Mouse (Mus musculus) megakaryocyte, adult 5-6 weeks (primary cell): ENCODE data around the gene Ssbp1. TPM values are rescaled to one million over a fixed set of nuclear protein-coding genes. Genes with fewer than 3 reads are reported as not detected.

Source experiments
- ATAC-seq: 2 replicates; pipeline ENCODE4 v1.8.0; 2016; ENCODE audit warnings: mild to moderate bottlenecking, inconsistent platforms; ENCODE audit not compliant: poor library complexity, severe bottlenecking
- total RNA-seq, 2 experiments: library from RNA; stranded (forward) in 1 of 2; stranded (reverse) in 1 of 2; fragments of 153-499, 151-499 nt in 1 of 2; fragments of 221-1000, 200-1000 nt in 1 of 2; gene quantifications; 2 replicates each; pipeline versions ENCODE4 v1.2.3 to v1.2.4; 2015 to 2017

The Ssbp1 gene
- total RNA-seq, 2 experiments from 2014 or later, result 63.2 to 94.8 TPM

GRCm38 (mm10) chr6:40454436-40455041, 16.6 kb upstream of the Ssbp1 start:
- ATAC-seq, result peak; percentile 74

DNA sequence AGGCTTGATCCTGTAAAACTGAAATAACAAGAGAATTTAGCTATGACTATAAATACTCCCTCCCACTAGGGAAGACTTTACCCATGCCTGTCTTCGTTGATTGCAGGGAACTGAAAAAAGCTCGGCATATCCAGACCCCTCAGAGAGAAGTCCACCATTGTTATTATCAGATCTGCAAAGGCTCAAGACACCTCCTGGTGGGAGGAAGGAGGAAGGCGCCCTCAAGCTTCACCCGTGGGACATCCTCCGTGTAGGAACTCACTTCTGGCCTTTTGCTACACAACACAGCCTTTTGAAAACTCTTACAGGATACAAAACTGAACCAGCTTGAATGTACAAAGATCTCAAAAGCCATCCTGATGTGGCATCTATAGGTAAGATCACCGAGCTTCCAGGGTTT, 5.4 kb upstream of the Ssbp1 start:
- peak; percentile 79 for ATAC-seq

DNA sequence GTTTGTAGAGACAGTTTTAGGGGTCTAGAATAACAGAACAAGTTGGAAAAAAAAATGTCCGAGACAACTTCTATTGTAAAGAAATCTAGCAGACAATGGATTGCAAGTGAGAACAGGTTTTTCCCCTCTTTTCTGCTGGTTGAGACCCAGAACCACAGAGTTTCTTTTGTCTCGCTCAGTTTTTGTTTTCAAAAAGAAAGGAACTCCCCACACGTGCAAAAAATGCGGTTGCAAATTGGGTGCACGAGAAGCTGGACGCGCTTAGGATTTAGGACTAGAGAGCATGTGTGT, 513 bp downstream of the Ssbp1 start:
- ATAC-seq, result no peak

DNA sequence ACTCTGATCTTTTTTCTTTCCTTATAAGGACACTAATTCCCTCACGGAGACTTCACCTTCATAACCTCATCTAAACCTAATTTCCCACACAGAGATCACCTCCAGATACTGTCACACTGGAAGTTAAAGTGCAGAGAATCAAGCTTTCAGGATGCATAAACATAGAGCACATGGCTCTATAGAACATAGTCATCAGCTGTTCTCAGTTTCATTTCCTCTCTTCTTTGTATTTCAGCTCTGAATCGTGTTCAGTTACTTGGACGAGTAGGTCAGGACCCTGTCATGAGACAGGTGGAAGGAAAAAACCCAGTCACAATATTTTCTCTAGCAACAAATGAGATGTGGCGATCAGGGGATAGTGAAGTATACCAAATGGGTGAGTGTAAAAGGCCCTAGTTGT, 5.0 kb downstream of the Ssbp1 start:
- 0 out of 2 replicates have a peak, but pooled peaks have one; percentile 20 for ATAC-seq

DNA sequence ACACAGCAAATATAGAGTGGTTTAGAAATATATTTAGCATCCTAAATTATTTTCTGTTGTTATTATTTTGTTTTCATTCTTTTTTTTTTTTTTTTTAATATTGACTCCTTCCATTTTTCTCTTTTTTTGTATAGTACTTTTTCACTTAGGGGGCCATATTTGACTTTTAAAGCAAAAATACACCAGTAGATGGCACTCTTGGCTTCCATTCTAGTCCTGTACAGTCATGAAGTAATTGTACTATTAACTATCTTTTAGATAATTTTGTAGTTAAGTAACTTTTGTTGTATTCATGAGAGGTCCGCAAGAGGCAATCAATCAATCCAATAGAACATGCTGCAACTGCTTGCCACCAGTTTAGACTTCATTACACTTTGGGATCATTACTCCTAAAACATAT, 8.6 kb downstream of the Ssbp1 start:
- peak; percentile 68 for ATAC-seq

DNA sequence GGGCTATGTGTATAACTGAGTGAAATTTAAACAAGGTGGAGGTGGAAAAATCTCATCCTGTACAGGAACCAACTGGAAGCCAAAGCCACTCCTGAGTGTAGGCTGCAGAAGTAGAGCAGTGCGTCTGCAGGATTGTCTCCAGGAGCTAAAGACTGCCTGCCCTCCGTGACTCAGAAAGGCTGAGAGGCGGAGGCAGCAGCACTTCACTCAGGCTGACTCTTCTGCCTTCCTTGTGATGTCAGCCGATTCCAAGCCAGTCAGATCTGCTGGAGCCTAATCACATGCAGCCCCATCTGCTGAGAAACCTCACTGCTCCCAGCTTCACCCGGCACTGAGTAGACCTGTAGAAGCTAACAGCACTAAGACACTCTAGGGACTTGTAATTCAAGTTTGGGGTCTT, 11.2 kb downstream of the Ssbp1 start:
- no peak for ATAC-seq

DNA sequence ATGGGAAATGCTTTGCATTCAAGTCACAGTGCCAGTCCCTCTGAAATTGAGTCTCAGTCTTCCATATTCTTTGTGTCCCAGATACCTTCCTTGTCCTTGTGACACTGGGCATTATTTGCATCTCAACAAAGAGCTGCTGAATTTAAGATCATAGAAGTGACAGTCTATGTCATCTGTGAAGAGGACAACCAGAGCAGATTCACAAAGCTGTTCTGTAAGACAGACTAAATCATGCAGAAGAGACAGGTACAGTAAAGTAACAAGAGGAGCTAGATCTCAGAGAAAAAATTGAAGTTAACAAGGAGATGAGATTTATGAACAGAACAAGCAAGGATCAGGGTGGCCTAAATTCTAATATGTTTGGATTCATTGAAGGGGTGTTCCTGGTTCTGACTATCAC, 19.8 kb downstream of the Ssbp1 start, which contains the start of gene Tas2r137:
TSS of gene Tas2r137 (plus strand) at position 301 of the 400 bp plus-strand sequence.
- ATAC-seq, result no peak

DNA sequence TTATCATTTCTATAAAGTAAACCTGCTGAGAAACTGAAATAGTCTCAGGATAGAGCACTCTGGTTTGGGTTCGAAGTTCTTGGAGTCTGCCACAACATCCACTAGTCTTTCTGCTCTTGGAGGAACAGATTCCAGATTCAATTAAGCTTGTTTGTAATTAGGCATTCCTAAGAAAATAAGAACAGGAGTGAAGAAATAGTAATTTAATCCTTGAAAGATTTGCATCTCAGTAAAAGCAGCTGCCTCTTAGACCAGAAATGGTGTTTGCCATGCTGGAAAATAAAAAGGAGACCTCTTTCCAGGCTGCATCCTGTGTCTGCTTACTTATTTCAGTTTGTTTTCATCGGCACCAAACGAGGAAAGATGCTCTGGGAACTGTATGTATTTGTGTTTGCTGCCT, 22.1 kb downstream of the Ssbp1 start, which contains the start of gene Tas2r108:
TSS of gene Tas2r108 (plus strand) at position 301 of the 400 bp plus-strand sequence.
- no peak for ATAC-seq

- no peak for ATAC-seq
These were observed 48.3 kb downstream of the Ssbp1 start, which contains the start of gene Prss37 for GRCm38 (mm10) chr6:40519408-40519807. Gene Prss37 (minus strand): TSS chr6:40519508.

Other genes starting within 250 kb of the Ssbp1 start
- gene Agk, start 146.2 kb upstream of the Ssbp1 start, total RNA-seq (2015), result 8.3 and 8.5 TPM in 2 replicates
- gene Agk, start 146.2 kb upstream of the Ssbp1 start, total RNA-seq (2017), result 12.8 and 14.4 TPM in 2 replicates
- 8.0 and 8.6 TPM in 2 replicates for gene E330009J07Rik, start 35.2 kb upstream of the Ssbp1 start, total RNA-seq (2015)
- gene E330009J07Rik, start 35.2 kb upstream of the Ssbp1 start, total RNA-seq (2017), result 14.1 and 16.2 TPM in 2 replicates
- gene Wee2, start 32.3 kb upstream of the Ssbp1 start, total RNA-seq (2015), result not detected in 2 replicates
- not detected in 2 replicates for gene Wee2, start 32.3 kb upstream of the Ssbp1 start, total RNA-seq (2017)
- gene Tas2r137, start 19.9 kb downstream of the Ssbp1 start, total RNA-seq (2015), result not detected in 2 replicates
- gene Tas2r137, start 19.9 kb downstream of the Ssbp1 start, total RNA-seq (2017), result 0.24 TPM in 1 of 2 replicates, not detected in the other
- not detected in 2 replicates for gene Tas2r108, start 22.2 kb downstream of the Ssbp1 start, total RNA-seq (2015)
- not detected in 2 replicates for gene Tas2r108, start 22.2 kb downstream of the Ssbp1 start, total RNA-seq (2017)
- not detected in 2 replicates for gene Prss37, start 48.2 kb downstream of the Ssbp1 start, total RNA-seq (2015)
- gene Prss37, start 48.2 kb downstream of the Ssbp1 start, total RNA-seq (2017), result not detected in 2 replicates
- not detected in 2 replicates for gene Olfr461, start 83.7 kb downstream of the Ssbp1 start, total RNA-seq (2015)
- gene Olfr461, start 83.7 kb downstream of the Ssbp1 start, total RNA-seq (2017), result not detected in 2 replicates
- gene Olfr460, start 98.1 kb downstream of the Ssbp1 start, total RNA-seq (2015), result not detected in 2 replicates
- gene Olfr460, start 98.1 kb downstream of the Ssbp1 start, total RNA-seq (2017), result 0.15 TPM in 1 of 2 replicates, not detected in the other
- gene Clec5a, start 114.5 kb downstream of the Ssbp1 start, total RNA-seq (2015), result 178 and 181 TPM in 2 replicates
- gene Clec5a, start 114.5 kb downstream of the Ssbp1 start, total RNA-seq (2017), result 198 and 208 TPM in 2 replicates
- not detected in 2 replicates for gene Tas2r138, start 142.0 kb downstream of the Ssbp1 start, total RNA-seq (2015)
- gene Tas2r138, start 142.0 kb downstream of the Ssbp1 start, total RNA-seq (2017), result not detected in 2 replicates
- 8.1 and 8.5 TPM in 2 replicates for gene Mgam, start 157.5 kb downstream of the Ssbp1 start, total RNA-seq (2015)
- 13.7 and 19.6 TPM in 2 replicates for gene Mgam, start 157.5 kb downstream of the Ssbp1 start, total RNA-seq (2017)